Mouse (Mus musculus): ENCODE data around the gene Hexb. TPM values are rescaled to one million over a fixed set of nuclear protein-coding genes. Genes with fewer than 3 reads are reported as not detected.

Gene Hexb
- total RNA-seq (2021), result 24.6 and 25.6 TPM in 2 replicates
- long read RNA-seq, experiment 1, transcript Hexb-201 (14 exons, 1,905 nt), result major isoform, 52 of 55 reads
- long read RNA-seq, experiment 1, partial matches to known transcripts, result 1 of 55 reads
- long read RNA-seq, experiment 1, other reads (novel, unspliced or antisense), result 2 of 55 reads
- long read RNA-seq, experiment 2, transcript Hexb-201 (14 exons, 1,905 nt), result major isoform, 32 of 35 reads
- long read RNA-seq, experiment 2, partial matches to known transcripts, result 1 of 35 reads
- long read RNA-seq, experiment 2, other reads (novel, unspliced or antisense), result 2 of 35 reads

- peak; percentile 96 for DNase-seq
Measured at GRCm38 (mm10) chr13:97197932-97198562, at the start of gene Hexb. Hexb (minus strand) TSS chr13:97198357.

DNA sequence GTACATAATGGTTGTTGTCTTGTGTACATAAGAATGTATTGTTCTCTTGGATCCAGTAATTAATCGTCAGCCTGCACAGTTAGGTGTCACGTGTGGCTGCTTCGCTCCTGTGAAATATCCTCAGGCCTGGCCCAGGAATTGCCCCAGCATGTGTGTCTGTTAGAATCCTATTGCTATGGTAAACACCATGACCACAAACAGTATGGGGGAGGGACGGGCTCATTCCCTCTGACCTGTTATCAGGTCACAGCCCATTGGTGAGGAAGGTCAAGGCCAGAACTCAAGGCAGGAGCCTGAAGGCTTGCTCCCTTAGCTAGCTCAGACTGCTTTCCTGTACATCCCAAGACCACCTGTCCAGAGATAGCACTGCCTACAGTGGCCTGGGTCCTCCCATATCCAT lies 49.6 kb upstream of the Hexb start:
- DNase-seq, result no peak

DNA sequence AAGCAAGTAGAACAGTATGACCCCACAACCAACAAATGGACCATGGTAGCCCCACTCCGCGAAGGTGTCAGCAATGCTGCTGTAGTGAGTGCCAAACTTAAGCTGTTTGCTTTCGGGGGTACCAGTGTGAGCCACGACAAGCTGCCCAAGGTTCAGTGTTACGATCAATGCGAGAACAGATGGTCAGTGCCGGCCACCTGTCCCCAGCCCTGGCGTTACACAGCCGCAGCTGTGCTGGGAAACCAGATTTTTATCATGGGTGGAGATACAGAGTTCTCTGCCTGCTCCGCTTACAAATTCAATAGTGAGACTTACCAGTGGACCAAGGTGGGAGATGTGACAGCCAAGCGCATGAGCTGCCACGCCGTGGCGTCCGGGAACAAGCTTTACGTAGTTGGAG lies 48.1 kb upstream of the Hexb start:
- DNase-seq, result no peak

DNA sequence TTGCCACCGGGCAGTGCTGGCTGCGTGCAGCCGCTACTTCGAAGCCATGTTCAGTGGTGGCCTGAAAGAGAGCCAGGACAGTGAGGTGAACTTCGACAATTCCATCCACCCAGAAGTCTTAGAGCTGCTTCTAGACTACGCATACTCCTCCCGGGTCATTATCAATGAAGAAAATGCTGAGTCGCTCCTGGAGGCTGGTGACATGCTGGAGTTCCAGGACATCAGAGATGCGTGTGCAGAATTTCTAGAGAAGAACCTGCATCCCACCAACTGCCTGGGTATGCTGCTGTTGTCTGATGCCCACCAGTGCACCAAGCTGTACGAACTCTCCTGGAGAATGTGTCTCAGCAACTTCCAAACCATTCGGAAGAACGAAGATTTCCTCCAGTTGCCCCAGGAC lies 47.0 kb upstream of the Hexb start:
- DNase-seq, result no peak

GRCm38 (mm10) chr13:97244712-97245105 lies 46.6 kb upstream of the Hexb start:
- no peak for DNase-seq

- no peak for DNase-seq
Measured at GRCm38 (mm10) chr13:97243962-97244711, 46.0 kb upstream of the Hexb start.

- no peak for DNase-seq
Measured at GRCm38 (mm10) chr13:97242716-97243115, 44.6 kb upstream of the Hexb start.

- no peak for DNase-seq
Measured at GRCm38 (mm10) chr13:97241787-97242280, 43.7 kb upstream of the Hexb start.

GRCm38 (mm10) chr13:97240965-97241786 lies 43.0 kb upstream of the Hexb start, which contains the start of gene Enc1:
Enc1 (plus strand) TSS chr13:97241105.
- DNase-seq, result peak; percentile 94

GRCm38 (mm10) chr13:97240279-97240964 lies 42.3 kb upstream of the Hexb start:
- peak; percentile 87 for DNase-seq

- DNase-seq, result peak; percentile 58
Measured at GRCm38 (mm10) chr13:97239343-97240180, 41.4 kb upstream of the Hexb start.

- peak; percentile 42 for DNase-seq
Measured at GRCm38 (mm10) chr13:97238181-97238981, 40.2 kb upstream of the Hexb start.

DNA sequence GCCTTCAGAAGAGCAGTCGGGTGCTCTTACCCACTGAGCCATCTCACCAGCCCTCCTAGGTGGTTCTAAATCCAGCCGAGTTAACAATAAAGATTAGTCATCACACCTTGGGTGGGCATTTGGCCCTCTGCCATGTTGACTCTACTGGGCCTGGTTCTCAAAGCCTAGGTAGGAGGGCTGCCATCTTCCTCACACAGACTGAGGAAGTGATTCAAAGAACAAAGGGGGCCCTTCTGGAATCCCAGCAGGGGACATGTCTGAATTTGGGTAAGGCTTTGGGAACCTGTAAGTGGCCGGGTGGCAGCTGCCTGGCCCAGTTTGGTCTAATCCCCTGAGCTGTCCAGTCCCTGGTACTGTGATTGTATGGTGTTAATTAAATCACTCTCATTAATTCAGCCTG lies 39.5 kb upstream of the Hexb start:
- no peak for DNase-seq

DNA sequence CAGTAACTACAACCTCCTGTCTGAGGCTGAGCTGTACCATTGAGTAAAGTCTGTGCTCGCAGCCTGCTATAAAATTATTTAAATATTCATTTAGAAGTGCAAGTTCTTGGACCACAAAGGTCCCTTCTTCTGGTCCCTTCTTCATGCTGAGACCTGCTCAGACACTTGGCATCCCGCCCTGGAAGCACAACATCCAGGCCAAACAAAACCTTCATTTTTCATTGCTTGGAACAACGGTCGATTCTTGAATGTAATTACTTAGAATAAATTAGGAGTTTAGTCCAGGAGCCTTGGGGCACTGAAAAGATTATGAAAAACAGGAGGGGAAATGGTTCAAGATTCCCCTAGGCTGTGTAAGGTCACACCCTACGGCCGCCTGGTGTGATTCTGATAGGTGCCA lies 37.8 kb upstream of the Hexb start:
- no peak for DNase-seq

DNA sequence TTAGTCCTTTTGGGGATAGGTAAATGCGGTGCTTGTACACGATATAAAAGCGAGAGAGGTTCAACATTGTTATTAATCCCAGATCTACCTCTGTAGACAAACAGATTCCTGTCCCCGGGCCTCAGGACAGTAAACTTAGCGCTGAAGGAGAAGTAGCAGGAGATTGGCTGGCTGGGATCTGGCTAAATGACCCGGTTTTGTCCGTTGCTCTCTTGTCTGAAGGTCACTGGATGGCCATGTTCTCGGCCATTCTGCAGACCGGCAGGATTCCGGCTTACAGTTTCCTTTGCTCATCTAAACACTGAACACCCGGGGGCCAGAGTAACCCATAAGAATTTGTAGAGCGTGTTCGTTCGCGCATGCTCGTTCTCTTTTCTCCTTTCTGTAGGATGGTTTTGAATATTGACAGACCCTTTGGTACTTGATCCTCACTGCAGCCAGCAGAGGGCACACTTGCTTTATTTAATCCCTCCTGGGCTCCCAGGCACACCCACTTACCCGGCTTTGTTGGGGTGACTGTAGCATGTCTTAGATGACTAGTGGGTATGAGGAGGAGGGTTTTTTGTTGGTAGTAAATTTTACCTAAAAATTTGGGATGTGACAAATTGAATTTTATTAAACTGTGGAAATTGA lies 36.7 kb upstream of the Hexb start:
- DNase-seq, result peak; percentile 87

DNA sequence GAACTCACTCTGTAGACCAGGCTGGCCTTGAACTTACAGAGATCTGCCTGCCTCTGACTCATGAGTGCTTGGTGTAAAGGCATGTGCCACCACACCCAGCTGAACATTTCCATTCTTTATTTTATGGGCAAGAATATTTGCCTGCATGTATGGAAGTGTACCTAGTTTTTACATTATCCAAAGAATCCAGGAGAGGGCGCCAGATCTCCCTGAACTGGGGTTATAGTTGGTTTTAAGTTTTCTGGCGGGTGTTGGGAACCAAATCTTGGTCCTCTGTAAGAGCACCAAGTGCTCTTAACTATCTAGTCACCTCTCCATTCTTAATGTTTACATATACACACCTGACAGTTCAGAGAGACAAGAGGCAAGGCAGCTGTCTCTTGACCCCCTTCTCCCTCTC lies 34.9 kb upstream of the Hexb start:
- DNase-seq, result no peak

DNA sequence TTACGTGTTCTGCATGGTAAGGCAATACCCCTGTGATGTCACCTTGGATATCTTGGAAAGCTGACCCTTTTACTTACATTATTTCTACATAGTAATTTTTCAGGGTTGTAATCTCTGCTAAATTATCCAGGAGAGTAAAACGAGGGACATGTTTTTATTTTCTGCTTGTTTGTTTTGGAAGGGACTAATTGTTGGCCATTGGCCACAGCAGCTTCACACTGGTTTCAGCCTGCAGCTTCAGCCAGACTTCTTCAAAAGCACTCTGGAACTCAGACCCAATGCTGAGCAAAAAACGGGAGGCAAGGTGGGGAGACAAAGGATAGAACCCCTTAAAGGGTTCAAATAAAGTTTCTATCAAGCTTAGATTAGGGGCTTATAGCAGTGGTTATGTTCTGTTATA lies 31.9 kb upstream of the Hexb start:
- no peak for DNase-seq

DNA sequence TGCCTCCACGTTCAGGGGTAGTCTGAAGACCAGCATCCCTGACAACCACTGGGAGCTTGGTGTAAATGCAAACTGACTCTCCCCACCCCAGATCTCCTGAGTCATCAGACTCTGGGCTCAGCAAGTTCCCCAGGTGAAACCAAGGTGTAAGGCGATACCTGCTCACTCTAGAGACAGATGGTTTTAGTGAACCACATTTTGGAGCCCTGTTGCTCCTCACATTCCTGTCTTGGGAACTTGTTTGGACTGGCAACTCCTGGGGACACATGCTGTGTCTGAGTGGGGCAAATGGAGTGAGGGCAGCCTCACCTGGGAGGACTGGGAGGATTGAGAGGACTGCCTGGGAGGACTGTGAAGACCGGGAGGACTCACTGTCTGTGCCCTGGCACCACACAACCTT lies 29.6 kb upstream of the Hexb start:
- no peak for DNase-seq

DNA sequence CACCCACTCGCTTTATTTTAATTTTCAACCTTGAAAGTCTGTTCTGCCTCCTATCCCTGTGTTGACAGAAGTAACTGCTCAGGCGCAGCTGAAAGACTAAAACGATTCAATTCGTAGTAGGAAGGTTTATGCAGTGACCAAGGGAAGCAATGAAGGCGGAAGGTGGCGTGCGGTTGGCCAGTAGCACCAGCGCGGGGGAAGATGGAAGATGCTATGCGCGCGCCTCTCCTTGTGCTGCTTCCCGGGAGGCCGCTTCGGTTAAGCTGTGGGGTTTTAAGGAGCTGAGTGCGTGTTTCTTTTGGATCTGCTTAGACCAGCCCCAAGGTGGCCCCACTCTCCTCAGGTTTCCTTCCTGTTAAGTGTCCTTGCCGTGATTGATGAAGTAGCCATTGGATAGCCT lies 27.0 kb upstream of the Hexb start:
- no peak for DNase-seq
